Mouse (Mus musculus) neural tube, embryonic 15.5 days (tissue): ENCODE measurements at regions not wholly inside any gene's neighbourhood (a gene's known extent, or its start where the extent isn't known, plus 50 kb on each side); places are given as distances from the start of the nearest gene placed in this dataset.

ENCODE experiments used
- ATAC-seq: fragments of 200-750 bp; cut with Nextera tagmentation; 2 replicates; pipeline ENCODE4 v1.8.0; 2017; ENCODE audit warnings: mild to moderate bottlenecking, moderate TSS enrichment, moderate library complexity; ENCODE audit not compliant: low FRiP score
- H3K27ac ChIP-seq: fragments of 300-500 bp; sonication (generic); replicated peaks from 2 replicates; pipeline ENCODE4 v1.5.1; 2015; ENCODE audit warnings: mild to moderate bottlenecking, inconsistent platforms
- H3K27me3 ChIP-seq: fragments of 300-500 bp; sonication (generic); replicated peaks from 2 replicates; pipeline ENCODE4 v1.6.1; 2015; ENCODE audit warnings: inconsistent platforms
- H3K36me3 ChIP-seq: fragments of 300-500 bp; sonication (generic); 2 replicates; pipeline ENCODE4 v1.6.1; 2015; ENCODE audit warnings: inconsistent platforms
- H3K4me1 ChIP-seq: fragments of 300-500 bp; sonication (generic); 2 replicates; pipeline ENCODE4 v1.6.1; 2015; ENCODE audit warnings: inconsistent platforms
- H3K4me2 ChIP-seq: fragments of 300-500 bp; sonication (generic); 2 replicates; pipeline ENCODE4 v1.6.1; 2015; ENCODE audit warnings: inconsistent platforms, mild to moderate bottlenecking, moderate library complexity
- H3K4me3 ChIP-seq: fragments of 300-500 bp; sonication (generic); replicated peaks from 2 replicates; pipeline ENCODE4 v1.5.1; 2015; ENCODE audit warnings: mild to moderate bottlenecking, inconsistent platforms
- H3K9ac ChIP-seq: fragments of 300-500 bp; sonication (generic); replicated peaks from 2 replicates; pipeline ENCODE4 v1.6.1; 2015; ENCODE audit warnings: mild to moderate bottlenecking, inconsistent platforms
- H3K9me3 ChIP-seq: fragments of 300-500 bp; sonication (generic); replicated peaks from 2 replicates; pipeline ENCODE4 v1.6.1; 2016; ENCODE audit warnings: inconsistent platforms
- WGBS: fragments of 180-500 bp; shearing (Covaris S2); methylation state at CpG from one replicate; pipeline ENCODE4 v1.1.7; 2015; ENCODE audit warnings: mixed read lengths; 5-methylcytosine and 5-hydroxymethylcytosine counted together

DNA sequence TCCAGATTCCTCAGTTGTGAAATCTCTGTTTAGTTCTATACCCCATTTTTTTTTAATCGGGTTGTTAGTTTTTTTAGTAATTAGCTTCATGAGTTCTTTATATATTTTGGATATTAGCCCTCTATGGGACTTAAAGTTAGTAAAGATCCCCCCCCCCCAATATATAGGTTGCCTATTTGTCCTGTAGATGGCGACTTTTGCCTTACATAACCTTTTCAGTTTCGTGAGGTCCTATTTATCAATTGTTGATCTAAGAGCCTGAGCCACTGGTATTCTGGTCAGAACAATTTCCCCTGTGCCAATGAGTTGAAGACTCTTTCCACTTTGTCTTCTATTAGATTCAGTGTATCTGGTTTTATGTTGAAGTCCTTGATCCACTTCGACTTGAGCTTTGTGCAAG is 80.0 kb upstream of the Hpgds start:
- WGBS: 70% methylated on average over 4 of the region's 4 CpGs
- ATAC-seq: no peak
- no peak overlapping the region for H3K27ac ChIP-seq
- no peak overlapping the region for H3K4me2 ChIP-seq
- H3K36me3 ChIP-seq: no peaks in the 10 kb centered on the region
- no peaks in the 10 kb centered on the region for H3K9me3 ChIP-seq
- no peaks in the 10 kb centered on the region for H3K4me1 ChIP-seq
- H3K9ac ChIP-seq: no peak overlapping the region
- H3K27me3 ChIP-seq: no peaks in the 10 kb centered on the region
- H3K4me3 ChIP-seq: no peak overlapping the region

DNA sequence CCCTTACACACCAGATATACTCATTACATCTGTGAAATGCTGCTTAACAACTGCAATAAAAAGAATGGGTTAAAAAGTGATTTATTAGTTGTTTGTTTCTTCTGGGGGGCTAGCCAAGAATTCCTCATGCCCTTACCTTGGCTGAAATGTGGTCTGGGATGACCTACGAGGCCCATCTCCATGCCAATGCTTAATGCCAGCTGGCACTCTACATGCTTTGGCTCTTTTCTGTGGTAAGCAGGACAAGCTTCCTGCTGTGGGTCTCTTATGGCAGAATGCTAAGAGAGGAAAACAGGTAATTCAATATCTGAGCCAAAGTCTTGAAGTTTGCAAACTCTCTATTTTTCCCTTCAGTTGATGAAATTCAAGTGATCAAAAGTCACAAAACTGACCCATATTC is 117.9 kb upstream of the Hpgds start:
- Histone ChIP-seq H3K9me3 (no peaks in the 10 kb centered on the region), H3K36me3 (no peaks in the 10 kb centered on the region), H3K9ac (no peak overlapping the region), H3K4me2 (no peak overlapping the region), H3K4me3 (no peak overlapping the region), H3K27me3 (no peaks in the 10 kb centered on the region), H3K4me1 (no peaks in the 10 kb centered on the region), H3K27ac (no peak overlapping the region)
- 83% methylated on average over 1 of the region's 1 CpGs for WGBS
- no peak for ATAC-seq

DNA sequence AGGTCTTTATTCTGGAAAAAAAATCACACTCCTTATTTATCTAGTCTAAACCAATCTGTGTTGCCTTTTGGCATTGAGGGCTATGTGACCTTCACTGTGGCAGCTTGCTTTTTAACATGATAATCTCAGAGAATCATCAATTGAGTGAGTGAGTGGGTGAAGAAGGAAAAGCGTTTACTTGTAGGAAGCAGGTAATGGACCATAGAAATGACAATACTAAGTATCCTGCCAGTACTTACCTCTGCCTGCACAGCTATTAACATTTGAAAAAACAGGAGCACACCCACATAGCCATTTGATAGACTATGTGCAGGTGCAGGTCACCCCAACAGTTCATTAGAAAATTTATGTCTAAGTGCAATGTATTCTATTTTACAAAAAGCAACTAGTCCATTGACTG is 110.2 kb upstream of the C130060K24Rik start:
- Histone ChIP-seq H3K27ac (no peak overlapping the region), H3K4me2 (no peak overlapping the region), H3K27me3 (no peaks in the 10 kb centered on the region), H3K4me3 (no peak overlapping the region), H3K4me1 (no peaks in the 10 kb centered on the region), H3K9me3 (no peaks in the 10 kb centered on the region), H3K36me3 (no peaks in the 10 kb centered on the region), H3K9ac (no peak overlapping the region)
- ATAC-seq: no peak
- WGBS: 79% methylated on average over 1 of the region's 1 CpGs

DNA sequence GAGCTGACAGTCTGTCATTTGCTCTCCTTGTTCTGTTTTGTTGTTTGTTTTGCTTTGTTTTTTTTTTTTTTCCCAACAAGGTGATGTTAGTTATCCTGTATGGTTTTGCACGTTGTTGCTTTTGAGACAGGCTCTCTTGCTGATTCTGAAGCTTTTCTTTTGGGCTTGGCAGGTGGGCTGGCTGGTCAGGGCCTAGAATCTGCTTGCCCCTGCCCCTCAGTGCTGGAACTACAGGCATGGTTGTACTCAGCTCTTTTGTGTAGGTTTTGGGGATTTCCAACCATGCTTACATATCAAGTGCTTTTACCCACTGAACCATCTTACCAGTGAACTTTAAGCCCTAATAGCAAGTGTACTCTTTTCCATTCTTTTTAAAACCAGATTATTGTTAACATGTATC is 70.7 kb upstream of the C130060K24Rik start:
- 20% methylated on average over 1 of the region's 1 CpGs for WGBS
- no peak for ATAC-seq
- no peak overlapping the region for H3K9ac ChIP-seq
- H3K4me1 ChIP-seq: peaks cover 4% of the 10 kb centered on the region; the same call in 1 of the 2 replicates
- H3K4me2 ChIP-seq: no peak overlapping the region
- no peaks in the 10 kb centered on the region for H3K9me3 ChIP-seq
- H3K27me3 ChIP-seq: no peaks in the 10 kb centered on the region
- no peak overlapping the region for H3K27ac ChIP-seq
- H3K36me3 ChIP-seq: no peaks in the 10 kb centered on the region
- H3K4me3 ChIP-seq: no peak overlapping the region

DNA sequence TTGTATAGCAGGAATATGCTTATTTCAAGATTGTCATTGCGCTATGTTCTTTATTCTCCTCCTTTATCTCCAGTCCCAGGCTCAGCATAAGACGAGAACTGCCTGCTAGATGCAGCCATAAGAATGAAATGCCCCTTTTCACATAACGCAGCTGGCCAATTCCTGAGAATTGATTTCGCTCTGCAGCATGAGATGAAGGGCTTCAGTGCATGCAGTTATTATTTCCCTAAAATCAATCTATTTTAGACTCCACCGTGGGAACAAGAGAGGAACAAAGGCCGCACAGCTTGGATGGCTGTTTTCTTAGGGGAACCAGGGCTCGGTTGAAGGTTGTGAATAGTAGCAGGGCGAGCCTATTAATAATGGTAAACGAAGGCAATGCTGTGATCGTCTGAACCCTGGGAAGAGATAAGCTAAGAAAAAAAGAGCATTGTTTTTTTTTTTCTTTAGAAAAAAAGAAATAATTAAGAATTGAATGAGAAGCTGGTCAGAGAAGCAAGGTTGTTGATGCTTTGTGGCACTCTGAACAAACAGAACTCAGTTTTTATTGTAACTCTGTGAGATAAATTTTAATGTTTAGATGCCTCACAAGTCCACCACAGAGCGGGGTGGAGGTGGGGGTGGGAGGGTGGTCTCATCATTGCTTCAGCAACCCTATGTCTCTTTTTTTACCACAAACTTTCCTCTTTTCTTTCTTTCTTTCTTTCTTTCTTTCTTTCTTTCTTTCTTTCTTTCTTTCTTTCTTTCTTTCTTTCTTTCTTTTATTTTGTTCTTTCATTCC is 69.9 kb upstream of the C130060K24Rik start:
- H3K27ac ChIP-seq: no peak overlapping the region
- no peaks in the 10 kb centered on the region for H3K9me3 ChIP-seq
- H3K36me3 ChIP-seq: no peaks in the 10 kb centered on the region
- 15% methylated on average over 11 of the region's 11 CpGs for WGBS
- no peak overlapping the region for H3K4me3 ChIP-seq
- ATAC-seq: 0 out of 2 replicates have a peak, but pooled peaks have one; percentile 47
- H3K4me2 ChIP-seq: no peak overlapping the region
- H3K4me1 ChIP-seq: peaks cover 4% of the 10 kb centered on the region; the same call in 1 of the 2 replicates
- H3K9ac ChIP-seq: 0 out of 2 replicates have a peak overlapping the region, but pooled peaks have one; percentile 28
- no peaks in the 10 kb centered on the region for H3K27me3 ChIP-seq

DNA sequence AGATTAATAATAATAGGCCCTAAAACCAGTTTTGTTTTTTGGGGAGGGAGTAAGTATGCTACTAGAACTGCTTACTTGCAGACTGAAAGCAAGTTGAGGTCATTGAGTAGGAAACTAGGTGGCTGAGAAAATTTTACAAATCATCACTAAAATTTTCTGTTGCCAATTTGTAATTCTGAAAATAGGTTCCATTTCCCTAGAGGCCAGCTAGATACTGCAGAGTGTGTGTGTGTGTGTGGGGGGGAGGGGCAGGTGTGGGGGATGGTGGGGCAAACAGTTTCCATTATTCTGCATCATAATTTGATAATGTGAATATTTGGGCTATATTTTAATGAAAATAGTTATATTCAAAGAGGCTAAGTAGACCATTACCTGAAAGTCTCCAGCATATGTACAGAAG is 69.1 kb upstream of the C130060K24Rik start:
- Histone ChIP-seq H3K9ac (no peak overlapping the region), H3K4me1 (peaks cover 4% of the 10 kb centered on the region; the same call in 1 of the 2 replicates), H3K27me3 (no peaks in the 10 kb centered on the region), H3K9me3 (no peaks in the 10 kb centered on the region), H3K36me3 (no peaks in the 10 kb centered on the region), H3K4me3 (no peak overlapping the region), H3K4me2 (no peak overlapping the region), H3K27ac (no peak overlapping the region)
- no peak for ATAC-seq
